ENCODE assay signal across 8 mouse cellular contexts in the genomic region with DNA sequence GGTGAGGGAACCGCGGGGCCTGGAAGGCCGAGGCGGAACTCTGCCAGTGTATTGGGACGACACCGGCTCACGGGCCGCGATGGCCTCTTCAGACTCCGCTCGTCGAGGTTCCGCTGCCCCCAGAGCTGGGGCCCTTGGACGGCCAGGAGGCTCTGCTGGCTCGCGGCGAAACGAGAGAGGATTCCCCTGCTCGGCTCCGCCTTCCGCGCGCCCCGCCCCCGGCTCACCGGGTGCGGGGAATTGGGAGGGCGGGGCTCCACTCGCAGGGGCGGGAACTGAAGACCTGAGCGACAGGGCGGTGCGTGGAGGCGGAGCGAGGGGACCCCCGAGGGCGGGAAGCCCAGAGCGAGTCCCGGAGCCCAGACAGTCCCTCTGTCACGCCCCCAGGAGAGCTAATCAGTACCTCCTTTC. TPM values are rescaled to one million over a fixed set of nuclear protein-coding genes. Genes with fewer than 3 reads are reported as not detected.
DNase-seq lines count a peak whose midpoint lies in the region; ATAC-seq and TF ChIP-seq lines count a peak whose summit lies in the region.

Gene Tmem158, minus strand, starts transcription at position 154 of the 411 bp plus-strand sequence.

- H3K4me1 ChIP-seq in embryonic fibroblast, embryonic 13.5 days (ENCODE audit: control insufficient read depth, insufficient read depth, low read length) = no peaks in the 10 kb centered on the region
- H3K4me1 ChIP-seq in heart, embryonic 12.5 days (replicated peaks) = peaks cover 3% of the 10 kb centered on the region; the same call in 1 of the 2 replicates
- H3K4me1 ChIP-seq in kidney, embryonic 16.5 days (ENCODE audit: insufficient read depth, low read length) = peaks cover 8% of the 10 kb centered on the region; the same call in 1 of the 2 replicates
- H3K4me1 ChIP-seq in liver, adult 2 months (ENCODE audit: control insufficient read depth, insufficient read depth, low read length) = peaks cover 3% of the 10 kb centered on the region
- H3K4me1 ChIP-seq in stomach, embryonic 15.5 days = peaks cover 5% of the 10 kb centered on the region; the same call in 1 of the 2 replicates

- no peak within 1 kb of the TSS for H3K27ac ChIP-seq in embryonic fibroblast, embryonic 13.5 days (ENCODE audit: insufficient read depth, low read length)
- H3K27ac ChIP-seq in heart, embryonic 12.5 days (ENCODE audit: poor library complexity, severe bottlenecking) = no peak within 1 kb of the TSS
- H3K27ac ChIP-seq in kidney, embryonic 16.5 days (ENCODE audit: low read length) = no peak within 1 kb of the TSS
- no peak within 1 kb of the TSS for H3K27ac ChIP-seq in liver, adult 2 months (replicated peaks; ENCODE audit: insufficient read depth, low read depth, low read length)
- peak within 1 kb of the TSS; percentile 67 for H3K27ac ChIP-seq in stomach, embryonic 15.5 days

- peak; percentile 67 to 70 for DNase-seq in B cell, adult 2 months
- peak; percentile 90 for DNase-seq in brain, adult 2 months (ENCODE audit: low read depth, low spot score)
- DNase-seq in liver, adult 2 months (ENCODE audit: extremely low read depth, low read depth, low spot score) = peak; percentile 45

- peak; percentile 66 for TF ChIP-seq POLR2A in embryonic fibroblast, embryonic 13.5 days (IDR thresholded peaks at IDR 0.05; ENCODE audit: low read depth, low read length)
- TF ChIP-seq POLR2A in liver, adult 2 months (IDR thresholded peaks at IDR 0.05; ENCODE audit: extremely low read depth, insufficient read depth, low read length) = 0 out of 2 replicates have a peak, but pooled peaks have one; percentile 40
- peak; percentile 73 for TF ChIP-seq POLR2A in myocyte (IDR thresholded peaks at IDR 0.05; ENCODE audit: insufficient read length, low read depth)

- under 1% methylated on average over 40 of the region's 40 CpGs for WGBS in heart, embryonic 12.5 days
- 0% methylated on average over 38 of the region's 40 CpGs for WGBS in kidney, embryonic 16.5 days
- under 1% methylated on average over 35 of the region's 40 CpGs for WGBS in liver, adult 2 months
- WGBS in stomach, embryonic 15.5 days = under 1% methylated on average over 40 of the region's 40 CpGs

- H3K4me2 ChIP-seq in heart, embryonic 12.5 days = peak within 1 kb of the TSS; percentile 99
- peak within 1 kb of the TSS; percentile 96 for H3K4me2 ChIP-seq in kidney, embryonic 16.5 days (replicated peaks; ENCODE audit: low read depth, low read length)
- H3K4me2 ChIP-seq in myocyte (ENCODE audit: low read depth) = peak within 1 kb of the TSS; percentile 81
- H3K4me2 ChIP-seq in stomach, embryonic 15.5 days = peak within 1 kb of the TSS; percentile 99

- peak within 1 kb of the TSS; percentile 61 for H3ac ChIP-seq in myocyte (ENCODE audit: control insufficient read depth, insufficient read length)

- no peaks in the 10 kb centered on the region for H3K79me2 ChIP-seq in liver, adult 2 months (ENCODE audit: control insufficient read depth, insufficient read depth, low read length)
- no peaks in the 10 kb centered on the region for H3K79me2 ChIP-seq in myocyte (ENCODE audit: control insufficient read depth, insufficient read depth)

- peak; percentile 91 for ATAC-seq in heart, embryonic 12.5 days (ENCODE audit: insufficient number of reproducible peaks, low FRiP score)
- ATAC-seq in kidney, embryonic 16.5 days (ENCODE audit: low FRiP score, low TSS enrichment) = peak; percentile 95
- ATAC-seq in stomach, embryonic 15.5 days (ENCODE audit: insufficient read depth, low FRiP score, low read depth) = peak; percentile 90

- peak within 1 kb of the TSS; percentile 60 for H3K4me3 ChIP-seq in embryonic fibroblast, embryonic 13.5 days (ENCODE audit: insufficient read depth, low read length)
- H3K4me3 ChIP-seq in heart, embryonic 12.5 days = peak within 1 kb of the TSS; percentile 68
- peak within 1 kb of the TSS; percentile 69 for H3K4me3 ChIP-seq in kidney, embryonic 16.5 days (ENCODE audit: low read length)
- peak within 1 kb of the TSS; percentile 91 for H3K4me3 ChIP-seq in liver, adult 2 months (ENCODE audit: insufficient read depth, low read depth, low read length)
- H3K4me3 ChIP-seq in myocyte = peak within 1 kb of the TSS; percentile 20
- H3K4me3 ChIP-seq in stomach, embryonic 15.5 days (replicated peaks) = peak within 1 kb of the TSS; percentile 83

- no peak for TF ChIP-seq CTCF in embryonic fibroblast, embryonic 13.5 days (IDR thresholded peaks at IDR 0.05; ENCODE audit: borderline replicate concordance, insufficient read depth, low read length)
- no peak for TF ChIP-seq CTCF in liver, adult 2 months (IDR thresholded peaks at IDR 0.05; ENCODE audit: low read depth, low read length)

- peaks cover 41% of the 10 kb centered on the region for H3K27me3 ChIP-seq in heart, embryonic 12.5 days (replicated peaks)
- peaks cover 6% of the 10 kb centered on the region for H3K27me3 ChIP-seq in kidney, embryonic 16.5 days (ENCODE audit: insufficient read depth, low read length)
- H3K27me3 ChIP-seq in liver, adult 2 months (ENCODE audit: control insufficient read depth, insufficient read depth, low read length) = peaks cover 4% of the 10 kb centered on the region; the same call in 1 of the 2 replicates
- peaks cover 4% of the 10 kb centered on the region for H3K27me3 ChIP-seq in myocyte (ENCODE audit: control insufficient read depth, insufficient read depth, insufficient read length)
- H3K27me3 ChIP-seq in stomach, embryonic 15.5 days (replicated peaks) = no peaks in the 10 kb centered on the region; the same call in 1 of the 2 replicates

- peak within 1 kb of the TSS; percentile 73 for H3K9ac ChIP-seq in heart, embryonic 12.5 days
- peak within 1 kb of the TSS; percentile 74 for H3K9ac ChIP-seq in kidney, embryonic 16.5 days (replicated peaks; ENCODE audit: low read length)
- peak within 1 kb of the TSS; percentile 79 for H3K9ac ChIP-seq in liver, adult 2 months (ENCODE audit: low read depth, low read length)
- peak within 1 kb of the TSS; percentile 52 for H3K9ac ChIP-seq in stomach, embryonic 15.5 days

- H3K36me3 ChIP-seq in heart, embryonic 12.5 days = no peaks in the 10 kb centered on the region
- H3K36me3 ChIP-seq in kidney, embryonic 16.5 days (ENCODE audit: insufficient read depth, low read length) = no peaks in the 10 kb centered on the region
- H3K36me3 ChIP-seq in liver, adult 2 months (ENCODE audit: control insufficient read depth, insufficient read depth, low read length) = no peaks in the 10 kb centered on the region
- no peaks in the 10 kb centered on the region for H3K36me3 ChIP-seq in myocyte (ENCODE audit: control insufficient read depth, insufficient read depth)
- no peaks in the 10 kb centered on the region for H3K36me3 ChIP-seq in stomach, embryonic 15.5 days

- H3K9me3 ChIP-seq in heart, embryonic 12.5 days (replicated peaks) = no peaks in the 10 kb centered on the region
- no peaks in the 10 kb centered on the region for H3K9me3 ChIP-seq in kidney, embryonic 16.5 days (ENCODE audit: low read length)
- H3K9me3 ChIP-seq in stomach, embryonic 15.5 days = no peaks in the 10 kb centered on the region

TF ChIP-seq in myocyte, 11 proteins besides CTCF, POLR2A, EP300 and RAD21:
- no peak for TF ChIP-seq USF1 (IDR thresholded peaks at IDR 0.05; ENCODE audit: low read depth)
- peak; percentile 43 for TF ChIP-seq POLR2AphosphoS2 (IDR thresholded peaks at IDR 0.05; ENCODE audit: insufficient read length, low read depth)
- TF ChIP-seq MYOD1 (IDR thresholded peaks at IDR 0.05; ENCODE audit: control insufficient read depth in 1 of 3, insufficient read length in 2 of 3, low read depth in 2 of 3) = no peak

RNA-seq across cellular contexts. Expression of gene Tmem158, which starts in this region (rescaled TPM):
- polyA plus RNA-seq in embryonic fibroblast, embryonic 13.5 days (2011; ENCODE audit: insufficient read length, low read depth, missing spikeins) = 1.7 and 2.1 TPM in 2 replicates
- 5.1 and 8.1 TPM in 2 replicates for polyA plus RNA-seq in heart, embryonic 12.5 days (2016; fragmentation: Nextera tagmentation; extraction: Ambion mirVana)
- 3.6 and 4.7 TPM in 2 replicates for polyA plus RNA-seq in kidney, embryonic 16.5 days (2015; fragmentation: Nextera tagmentation; extraction: Ambion mirVana)
- total RNA-seq in liver, adult 2 months (2014; rRNA removed) = 0.09 and 0.40 TPM in 2 replicates
- polyA plus RNA-seq in liver, adult 2 months (2012; rRNA removed) = 0.76 and 0.83 TPM in 2 replicates
- polyA plus RNA-seq in myocyte (2012; fragmentation: generic; extraction: Trizol) = 14.0 TPM
- 14.9 and 17.1 TPM in 2 replicates for polyA plus RNA-seq in stomach, embryonic 15.5 days (2015; fragmentation: Nextera tagmentation; extraction: Ambion mirVana)

Comparison
In these comparisons a context has a peak if more than half of its experiments do, and no peak if none do; other contexts are left out.
1. Peak in DNase-seq, H3K4me3 ChIP-seq and H3K9ac ChIP-seq in liver, adult 2 months; RNA of the gene not detected or under 1 TPM.
2. H3K4me3 ChIP-seq: peak in every context shown above with its lines; median percentile 91 in liver, adult 2 months; 83 in stomach, embryonic 15.5 days; 69 in kidney, embryonic 16.5 days; 68 in heart, embryonic 12.5 days; 60 in embryonic fibroblast, embryonic 13.5 days; 20 in myocyte.